Mouse (Mus musculus): Measurements from ENCODE around the gene Kcnc3. TPM values are rescaled to one million over a fixed set of nuclear protein-coding genes. Genes with fewer than 3 reads are reported as not detected.

The Kcnc3 gene
- 0.46 and 0.84 TPM in 2 replicates for polyA plus RNA-seq (2015; fragmentation: Nextera tagmentation; extraction: Ambion mirVana)

DNA sequence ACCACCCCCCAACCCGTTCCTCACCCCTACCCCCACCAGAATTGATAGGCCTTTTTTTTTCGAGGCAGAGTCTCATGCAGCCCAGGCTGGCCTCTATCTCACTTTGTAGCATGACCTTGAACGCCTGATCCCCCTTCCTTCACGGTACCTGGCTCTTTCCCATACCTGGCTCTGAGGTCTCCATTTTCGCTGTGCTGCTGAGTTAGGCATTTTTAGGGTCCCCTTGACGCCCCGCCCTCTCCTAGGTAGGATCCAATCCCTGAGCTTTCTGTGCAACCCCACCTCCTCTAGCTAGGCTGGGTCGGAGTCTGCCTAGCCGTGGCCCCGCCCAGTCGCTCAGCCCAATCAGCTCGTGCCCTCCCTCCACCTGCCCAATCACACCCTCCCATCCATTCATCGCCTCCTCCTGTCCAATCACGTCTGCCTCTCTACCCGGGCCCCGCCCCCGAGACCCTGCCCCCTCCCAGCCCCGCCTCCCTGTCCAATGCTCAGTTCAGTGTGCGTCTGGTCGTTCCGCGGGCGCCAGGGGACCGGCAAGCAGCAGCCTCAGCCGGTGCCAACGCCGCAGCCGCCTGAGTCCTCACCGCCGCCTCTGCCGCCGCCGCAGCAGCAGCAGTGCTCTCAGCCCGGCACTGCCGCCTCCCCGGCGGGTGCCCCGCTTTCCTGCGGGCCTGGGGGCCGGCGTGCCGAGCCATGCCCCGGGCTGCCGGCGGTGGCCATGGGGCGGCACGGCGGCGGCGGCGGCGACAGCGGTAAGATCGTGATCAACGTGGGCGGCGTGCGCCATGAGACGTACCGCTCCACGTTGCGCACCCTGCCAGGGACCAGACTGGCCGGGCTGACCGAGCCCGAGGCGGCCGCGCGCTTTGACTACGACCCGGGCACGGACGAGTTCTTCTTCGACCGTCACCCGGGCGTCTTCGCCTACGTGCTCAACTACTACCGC is at the start of gene Kcnc3:
Kcnc3 (plus strand) TSS at position 263 of the 946 bp plus-strand sequence.
- H3K36me3 ChIP-seq = no peaks in the 10 kb centered on the region
- peak within 1 kb of the TSS; percentile 60 for H3K4me3 ChIP-seq (replicated peaks)
- peak within 1 kb of the TSS; percentile 28 for H3K9ac ChIP-seq
- peak within 1 kb of the TSS; percentile 100 for H3K4me2 ChIP-seq (replicated peaks)
- H3K4me1 ChIP-seq = peaks cover 56% of the 10 kb centered on the region
- no peaks in the 10 kb centered on the region for H3K9me3 ChIP-seq (replicated peaks)
- H3K27me3 ChIP-seq = peaks cover 68% of the 10 kb centered on the region
- ATAC-seq (ENCODE audit: insufficient number of reproducible peaks, low FRiP score, low TSS enrichment, low read depth) = peak; percentile 95
- WGBS = under 1% methylated on average over 80 of the region's 80 CpGs
- H3K27ac ChIP-seq (replicated peaks) = peak within 1 kb of the TSS; percentile 22; the same call in 1 of the 2 replicates

DNA sequence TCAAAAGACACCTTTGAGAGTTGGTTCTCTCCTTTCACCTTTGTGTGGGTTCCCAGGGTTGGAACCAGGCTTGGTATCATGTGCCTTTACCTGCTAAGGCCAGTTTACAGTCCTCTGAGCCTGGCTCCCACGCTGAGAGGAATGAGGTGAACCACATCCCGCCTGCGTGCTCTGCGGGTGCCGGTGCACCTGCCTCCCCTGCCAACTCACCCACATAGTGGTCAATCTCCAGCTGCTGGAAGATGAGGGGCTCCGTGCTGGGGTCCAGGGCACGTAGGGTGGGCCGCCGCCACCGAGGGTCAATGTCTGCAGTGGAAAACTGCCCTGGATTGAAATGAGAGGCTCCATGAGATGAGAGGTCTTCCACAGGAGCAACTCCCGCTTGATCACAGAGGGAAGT is 47.9 kb upstream of the Kcnc3 start:
- Histone ChIP-seq H3K4me3 (replicated peaks) (no peak overlapping the region), H3K4me2 (replicated peaks) (no peak overlapping the region), H3K36me3 (peaks cover 54% of the 10 kb centered on the region), H3K27ac (replicated peaks) (no peak overlapping the region), H3K4me1 (peaks cover 7% of the 10 kb centered on the region), H3K9ac (no peak overlapping the region), H3K9me3 (replicated peaks) (no peaks in the 10 kb centered on the region), H3K27me3 (no peaks in the 10 kb centered on the region)
- ATAC-seq (ENCODE audit: insufficient number of reproducible peaks, low FRiP score, low TSS enrichment, low read depth) = no peak
- 91% methylated on average over 11 of the region's 11 CpGs for WGBS

DNA sequence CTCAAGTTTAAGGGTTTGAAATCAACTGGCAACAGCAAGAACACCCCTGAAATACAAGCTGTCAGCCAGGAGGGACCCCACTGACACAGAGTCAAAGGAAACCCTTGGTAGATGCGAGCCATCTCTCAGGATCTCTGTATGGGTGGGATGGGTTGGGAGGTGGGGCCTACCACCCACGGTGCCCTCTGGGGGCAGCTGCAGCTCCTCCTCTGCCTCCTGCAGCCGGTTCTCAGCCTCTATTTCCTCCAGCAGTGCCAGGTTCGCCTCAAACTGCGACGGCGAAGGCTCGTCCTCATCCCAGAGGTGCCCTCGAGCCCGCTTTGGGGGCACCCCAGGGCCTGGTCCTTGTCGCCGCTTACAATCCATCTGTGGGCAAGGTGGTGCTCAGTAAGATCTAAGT is 47.4 kb upstream of the Kcnc3 start:
- ATAC-seq (ENCODE audit: insufficient number of reproducible peaks, low FRiP score, low TSS enrichment, low read depth) = no peak
- Histone ChIP-seq H3K4me2 (replicated peaks) (no peak overlapping the region), H3K4me3 (replicated peaks) (no peak overlapping the region), H3K36me3 (peaks cover 49% of the 10 kb centered on the region), H3K27me3 (no peaks in the 10 kb centered on the region), H3K9ac (no peak overlapping the region), H3K9me3 (replicated peaks) (no peaks in the 10 kb centered on the region), H3K4me1 (peaks cover 12% of the 10 kb centered on the region), H3K27ac (replicated peaks) (no peak overlapping the region)
- WGBS = 74% methylated on average over 12 of the region's 12 CpGs

DNA sequence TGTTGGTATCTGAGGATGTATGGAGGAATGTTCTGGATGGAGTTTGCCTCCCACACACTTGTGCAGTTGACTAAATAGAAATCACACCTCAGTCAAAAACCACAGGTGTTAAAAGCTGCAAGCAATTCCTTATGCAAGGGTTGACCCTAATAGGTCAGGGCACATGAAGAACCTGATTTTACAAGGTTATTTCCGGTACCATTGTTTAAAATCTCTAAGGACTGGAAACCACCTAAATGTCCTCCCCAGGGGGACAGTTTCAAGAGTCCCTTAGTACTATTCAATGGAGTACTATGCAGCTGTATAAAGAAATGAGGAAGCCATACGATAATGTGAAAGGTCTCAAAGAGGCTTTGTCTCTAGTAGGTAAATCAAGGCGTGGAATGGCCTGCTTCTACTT is 44.2 kb upstream of the Kcnc3 start:
- 94% methylated on average over 3 of the region's 3 CpGs for WGBS
- Histone ChIP-seq H3K4me1 (peaks cover 18% of the 10 kb centered on the region), H3K27me3 (no peaks in the 10 kb centered on the region), H3K9me3 (replicated peaks) (no peaks in the 10 kb centered on the region), H3K27ac (replicated peaks) (no peak overlapping the region), H3K9ac (no peak overlapping the region), H3K4me2 (replicated peaks) (no peak overlapping the region), H3K4me3 (replicated peaks) (no peak overlapping the region), H3K36me3 (peaks cover 37% of the 10 kb centered on the region)
- no peak for ATAC-seq (ENCODE audit: insufficient number of reproducible peaks, low FRiP score, low TSS enrichment, low read depth)

DNA sequence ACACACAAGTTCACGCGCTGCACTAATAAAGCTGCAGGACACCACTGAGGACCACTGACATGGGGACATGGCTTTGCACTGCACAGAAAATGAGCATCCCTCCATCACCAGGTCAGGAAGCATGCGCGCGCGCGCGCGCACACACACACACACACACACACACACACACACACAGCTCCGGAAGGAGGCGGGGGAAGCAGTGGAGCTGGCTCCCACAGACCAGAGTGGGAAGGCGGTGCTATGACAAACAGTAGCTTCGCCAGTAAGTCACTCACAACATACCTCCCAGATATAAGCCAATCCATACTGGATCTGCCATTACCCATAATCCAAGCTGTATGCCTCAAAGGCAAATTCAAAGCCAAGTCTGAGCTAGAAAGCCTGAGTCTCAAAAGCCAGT is 43.4 kb upstream of the Kcnc3 start:
- no peak overlapping the region for H3K27ac ChIP-seq (replicated peaks)
- peaks cover 37% of the 10 kb centered on the region for H3K36me3 ChIP-seq
- WGBS = 90% methylated on average over 13 of the region's 13 CpGs
- H3K4me1 ChIP-seq = peaks cover 18% of the 10 kb centered on the region
- ATAC-seq (ENCODE audit: insufficient number of reproducible peaks, low FRiP score, low TSS enrichment, low read depth) = no peak
- H3K27me3 ChIP-seq = no peaks in the 10 kb centered on the region
- no peaks in the 10 kb centered on the region for H3K9me3 ChIP-seq (replicated peaks)
- H3K9ac ChIP-seq = no peak overlapping the region; the same call in 1 of the 2 replicates
- H3K4me2 ChIP-seq (replicated peaks) = peak overlapping the region; percentile 87
- H3K4me3 ChIP-seq (replicated peaks) = peak overlapping the region; percentile 70; the same call in 1 of the 2 replicates

DNA sequence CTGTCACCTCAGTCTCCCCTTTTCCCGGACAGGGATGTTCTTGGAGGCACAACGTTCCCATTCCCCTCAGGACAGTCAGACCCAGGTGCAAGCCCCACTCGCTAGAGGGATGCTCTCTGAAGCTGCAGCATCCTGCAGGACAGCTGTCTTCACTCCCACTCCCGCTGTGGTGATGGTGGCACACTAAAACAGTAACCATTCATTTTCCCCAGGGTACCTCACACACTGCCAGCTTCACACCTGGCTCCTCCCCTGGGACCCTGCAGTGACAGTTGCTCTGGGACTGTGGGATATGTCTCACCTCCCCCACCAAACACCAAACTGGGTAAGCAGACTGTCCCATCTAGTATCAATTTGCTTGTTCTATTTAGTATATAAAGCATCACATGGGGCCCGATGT is 42.7 kb upstream of the Kcnc3 start:
- H3K9me3 ChIP-seq (replicated peaks) = no peaks in the 10 kb centered on the region

DNA sequence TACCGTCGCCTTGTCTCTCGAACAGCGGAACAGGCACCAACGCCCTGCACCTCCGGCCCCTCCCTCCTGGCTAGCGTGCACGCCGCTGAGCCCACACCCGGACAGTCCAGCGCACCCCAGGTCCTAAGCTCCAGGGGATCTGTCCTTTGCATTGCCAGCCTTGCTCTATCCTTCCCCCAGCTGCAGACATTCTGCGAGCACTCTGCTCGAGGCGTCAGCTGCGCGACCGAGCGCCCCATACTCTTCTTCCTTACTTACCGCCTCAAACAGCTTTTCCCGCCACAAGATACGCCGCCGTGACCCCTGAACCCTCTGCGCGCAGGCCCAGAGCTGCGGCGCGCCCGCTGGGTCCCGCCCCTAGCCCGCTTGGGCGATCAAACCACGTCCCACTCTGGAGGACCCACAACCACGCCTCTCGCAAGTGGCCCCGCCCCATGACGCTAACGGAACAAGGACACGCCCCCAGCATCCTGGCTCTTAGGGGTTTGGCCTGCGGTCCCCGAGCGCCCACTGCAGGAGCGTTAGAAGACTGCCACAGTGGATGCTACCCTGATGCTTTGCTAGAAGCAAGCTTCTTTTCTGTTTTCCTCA is 41.9 kb upstream of the Kcnc3 start, which contains the start of gene Pold1:
Pold1 (minus strand) TSS at position 353 of the 591 bp plus-strand sequence.
- peaks cover 31% of the 10 kb centered on the region for H3K36me3 ChIP-seq
- under 1% methylated on average over 43 of the region's 43 CpGs for WGBS

More for the DNA sequence above, 42.7 kb upstream of the Kcnc3 start:
- H3K4me1 ChIP-seq = peaks cover 22% of the 10 kb centered on the region
- H3K36me3 ChIP-seq = peaks cover 34% of the 10 kb centered on the region
- H3K4me3 ChIP-seq (replicated peaks) = peak overlapping the region; percentile 70
- WGBS = 18% methylated on average over 5 of the region's 5 CpGs
- no peak for ATAC-seq (ENCODE audit: insufficient number of reproducible peaks, low FRiP score, low TSS enrichment, low read depth)
- H3K27ac ChIP-seq (replicated peaks) = peak overlapping the region; percentile 86; the same call in 1 of the 2 replicates
- no peaks in the 10 kb centered on the region for H3K27me3 ChIP-seq
- peak overlapping the region; percentile 87 for H3K4me2 ChIP-seq (replicated peaks)
- peak overlapping the region; percentile 51 for H3K9ac ChIP-seq

DNA sequence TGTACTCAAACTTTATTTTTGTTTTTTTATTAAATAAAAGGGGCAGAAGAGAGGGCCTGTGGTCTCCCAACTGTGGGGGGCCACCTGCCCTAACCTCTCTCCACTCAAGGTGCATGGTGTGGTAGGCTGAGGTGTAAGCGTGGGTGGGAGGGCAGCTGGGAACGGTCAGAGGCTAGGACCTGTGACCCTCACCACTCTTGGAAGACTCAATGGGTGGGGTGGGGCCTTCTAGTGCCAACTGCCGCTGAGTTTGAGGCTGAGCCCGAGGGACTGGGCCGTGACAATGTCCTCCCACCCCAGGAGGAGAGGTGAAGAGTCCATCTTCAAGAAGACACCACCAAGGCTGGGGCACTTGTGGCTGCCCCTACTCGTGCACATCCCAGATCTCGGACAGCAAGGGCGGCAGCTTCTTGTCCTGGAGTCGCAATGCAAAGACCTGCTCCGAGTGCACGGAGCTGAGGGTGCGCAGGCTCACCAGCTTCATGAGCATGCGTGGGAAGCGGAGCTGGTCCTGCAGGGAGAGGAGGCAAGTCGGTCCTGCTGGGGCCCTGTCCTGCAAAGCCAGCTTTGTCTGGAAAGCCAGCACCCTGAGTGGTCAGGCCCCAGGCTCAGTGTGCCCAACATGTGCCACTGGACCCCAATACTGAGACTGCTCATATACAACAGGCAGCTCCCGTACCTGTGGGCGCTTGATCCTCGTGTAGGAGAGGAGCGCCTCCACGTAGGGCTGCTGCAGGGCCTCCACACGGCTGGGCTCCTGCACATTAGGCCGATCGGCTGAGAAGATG is 40.6 kb upstream of the Kcnc3 start:
- Histone ChIP-seq H3K4me2 (replicated peaks) (no peak overlapping the region), H3K27me3 (no peaks in the 10 kb centered on the region), H3K27ac (replicated peaks) (no peak overlapping the region), H3K9me3 (replicated peaks) (no peaks in the 10 kb centered on the region), H3K36me3 (peaks cover 31% of the 10 kb centered on the region), H3K9ac (no peak overlapping the region), H3K4me3 (replicated peaks) (no peak overlapping the region), H3K4me1 (peaks cover 32% of the 10 kb centered on the region)
- no peak for ATAC-seq (ENCODE audit: insufficient number of reproducible peaks, low FRiP score, low TSS enrichment, low read depth)
- WGBS = 93% methylated on average over 23 of the region's 23 CpGs

More for the DNA sequence above, 41.9 kb upstream of the Kcnc3 start, which contains the start of gene Pold1:
- no peaks in the 10 kb centered on the region for H3K27me3 ChIP-seq
- H3K27ac ChIP-seq (replicated peaks) = peak within 1 kb of the TSS; percentile 86
- peak within 1 kb of the TSS; percentile 70 for H3K4me3 ChIP-seq (replicated peaks)
- H3K9me3 ChIP-seq (replicated peaks) = no peaks in the 10 kb centered on the region
- H3K4me2 ChIP-seq (replicated peaks) = peak within 1 kb of the TSS; percentile 87
- H3K4me1 ChIP-seq = peaks cover 28% of the 10 kb centered on the region
- H3K9ac ChIP-seq = peak within 1 kb of the TSS; percentile 51
- peak; percentile 93 for ATAC-seq (ENCODE audit: insufficient number of reproducible peaks, low FRiP score, low TSS enrichment, low read depth)

DNA sequence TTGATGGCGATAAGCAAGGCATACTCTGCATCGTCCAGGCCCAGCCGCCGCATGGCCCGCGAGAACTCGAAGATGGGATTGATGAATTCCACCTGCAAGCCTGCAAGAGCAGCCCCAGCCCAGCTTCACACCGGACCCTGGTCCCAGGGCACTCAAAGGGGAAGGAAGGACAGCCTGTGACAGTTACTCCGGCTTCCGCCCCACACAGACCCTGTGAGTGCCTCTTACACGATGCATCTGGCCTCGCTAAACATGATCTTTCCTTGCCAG is 40.1 kb upstream of the Kcnc3 start:
- Histone ChIP-seq H3K4me1 (peaks cover 32% of the 10 kb centered on the region), H3K27ac (replicated peaks) (no peak overlapping the region), H3K4me3 (replicated peaks) (no peak overlapping the region), H3K27me3 (no peaks in the 10 kb centered on the region), H3K36me3 (peaks cover 31% of the 10 kb centered on the region), H3K4me2 (replicated peaks) (no peak overlapping the region), H3K9me3 (replicated peaks) (no peaks in the 10 kb centered on the region), H3K9ac (no peak overlapping the region)
- WGBS = 91% methylated on average over 12 of the region's 12 CpGs
- no peak for ATAC-seq (ENCODE audit: insufficient number of reproducible peaks, low FRiP score, low TSS enrichment, low read depth)

DNA sequence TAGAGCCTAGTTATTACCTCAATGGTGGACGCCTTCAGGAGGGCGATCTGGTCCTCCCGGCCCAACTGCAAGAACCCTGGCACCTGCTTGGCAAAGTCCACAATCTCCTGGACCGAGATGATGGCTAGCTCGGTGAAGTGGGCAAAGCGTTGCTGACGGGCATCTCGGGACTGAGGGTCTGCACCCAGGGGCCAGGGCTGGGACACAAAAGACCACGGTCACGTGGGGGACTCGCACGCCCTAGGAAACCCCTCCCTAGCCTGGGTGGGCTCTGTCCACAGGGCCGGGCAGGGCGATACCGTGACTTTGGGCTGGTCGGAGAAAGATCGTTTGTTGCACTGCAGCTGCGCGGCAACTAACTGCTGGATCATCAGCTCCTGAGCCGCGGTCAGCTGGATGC is 39.2 kb upstream of the Kcnc3 start:
- Histone ChIP-seq H3K27ac (replicated peaks) (no peak overlapping the region), H3K4me3 (replicated peaks) (no peak overlapping the region), H3K36me3 (peaks cover 31% of the 10 kb centered on the region), H3K9ac (no peak overlapping the region), H3K4me2 (replicated peaks) (no peak overlapping the region), H3K4me1 (peaks cover 32% of the 10 kb centered on the region), H3K9me3 (replicated peaks) (no peaks in the 10 kb centered on the region), H3K27me3 (no peaks in the 10 kb centered on the region)
- ATAC-seq (ENCODE audit: insufficient number of reproducible peaks, low FRiP score, low TSS enrichment, low read depth) = no peak
- 90% methylated on average over 21 of the region's 21 CpGs for WGBS

DNA sequence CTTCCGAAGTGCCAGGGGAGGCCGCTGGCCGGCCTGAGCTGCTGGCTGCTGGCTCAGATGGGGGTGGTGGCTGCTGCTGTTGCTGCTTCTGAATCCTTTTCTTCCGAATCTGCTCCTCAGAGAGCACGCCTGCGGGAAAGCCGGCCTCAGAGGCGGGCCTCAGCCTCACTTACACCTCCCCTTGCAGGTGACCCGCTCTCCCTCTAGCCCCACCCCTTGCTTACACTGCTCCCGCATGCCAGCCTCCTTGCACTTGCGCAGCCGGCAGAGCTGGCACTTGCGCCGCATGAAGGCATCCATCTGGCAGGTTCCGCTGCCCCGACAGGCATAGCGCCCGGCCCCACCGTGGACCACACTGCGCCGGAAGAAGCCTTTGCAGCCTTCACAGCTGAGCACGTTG is 38.7 kb upstream of the Kcnc3 start:
- 79% methylated on average over 22 of the region's 22 CpGs for WGBS
- Histone ChIP-seq H3K36me3 (peaks cover 31% of the 10 kb centered on the region), H3K4me1 (peaks cover 32% of the 10 kb centered on the region), H3K4me2 (replicated peaks) (no peak overlapping the region), H3K9me3 (replicated peaks) (no peaks in the 10 kb centered on the region), H3K27me3 (no peaks in the 10 kb centered on the region), H3K27ac (replicated peaks) (no peak overlapping the region), H3K9ac (no peak overlapping the region), H3K4me3 (replicated peaks) (no peak overlapping the region)
- ATAC-seq (ENCODE audit: insufficient number of reproducible peaks, low FRiP score, low TSS enrichment, low read depth) = no peak
